Mouse (Mus musculus) forebrain, embryonic 12.5 days (tissue): ENCODE data around the gene Arhgef25. TPM values are rescaled to one million over a fixed set of nuclear protein-coding genes. Genes with fewer than 3 reads are reported as not detected.
"Not testable (repeated sequence)": the region's sequence is repeated elsewhere in the genome, so short reads cannot be mapped to it uniquely, and the experiment has no call there.

ENCODE experiments used
- ATAC-seq: fragments of 200-750 bp; cut with Nextera tagmentation; 2 replicates; pipeline ENCODE4 v1.8.0; 2017; ENCODE audit warnings: moderate TSS enrichment; ENCODE audit not compliant: low FRiP score
- H3K27ac ChIP-seq: fragments of 300-500 bp; sonication (generic); 2 replicates; pipeline ENCODE4 v1.5.1; 2016; ENCODE audit warnings: mild to moderate bottlenecking
- H3K27me3 ChIP-seq: fragments of 300-500 bp; sonication (generic); 2 replicates; pipeline ENCODE4 v1.6.1; 2016; ENCODE audit warnings: mild to moderate bottlenecking
- H3K36me3 ChIP-seq: fragments of 300-500 bp; sonication (generic); replicated peaks from 2 replicates; pipeline ENCODE4 v1.6.1; 2016; ENCODE audit warnings: mild to moderate bottlenecking
- H3K4me1 ChIP-seq: fragments of 300-500 bp; sonication (generic); 2 replicates; pipeline ENCODE4 v1.6.1; 2016
- H3K4me2 ChIP-seq: fragments of 300-500 bp; sonication (generic); 2 replicates; pipeline ENCODE4 v1.6.1; 2016; ENCODE audit warnings: mild to moderate bottlenecking, moderate library complexity
- H3K4me3 ChIP-seq: fragments of 300-500 bp; sonication (generic); replicated peaks from 2 replicates; pipeline ENCODE4 v1.5.1; 2016; ENCODE audit warnings: mild to moderate bottlenecking
- H3K9ac ChIP-seq: fragments of 300-500 bp; sonication (generic); 2 replicates; pipeline ENCODE4 v1.6.1; 2016; ENCODE audit warnings: mild to moderate bottlenecking
- H3K9me3 ChIP-seq: fragments of 300-500 bp; sonication (generic); 2 replicates; pipeline ENCODE4 v1.6.1; 2016
- WGBS: fragments of 180-500 bp; shearing (Covaris S2); methylation state at CpG from one replicate; pipeline ENCODE4 v1.1.7; 2016; 5-methylcytosine and 5-hydroxymethylcytosine counted together
- polyA plus RNA-seq: library from polyadenylated mRNA; unstranded; fragments of >200 nt; fragmentation: Nextera tagmentation; extraction: Ambion mirVana; gene quantifications from 2 replicates; pipeline ENCODE4 v1.2.1, GENCODE M21; 2016

Arhgef25 gene
- polyA plus RNA-seq, 1 experiment from 2014 or later: 36.4 TPM

GRCm38 (mm10) chr10:127160728-127161127 lies 29.2 kb downstream of the Arhgef25 start:
- no peak overlapping the region for H3K9ac ChIP-seq
- WGBS: 68% methylated on average over 3 of the region's 3 CpGs

GRCm38 (mm10) chr10:127160081-127160480 lies 29.8 kb downstream of the Arhgef25 start:
- Histone ChIP-seq H3K4me3 (no peak overlapping the region), H3K27me3 (peaks cover 15% of the 10 kb centered on the region), H3K4me1 (0 out of 2 replicates have a peak, but pooled peaks cover 4% of the 10 kb centered on the region), H3K9ac (no peak overlapping the region), H3K36me3 (no peaks in the 10 kb centered on the region), H3K9me3 (no peaks in the 10 kb centered on the region), H3K4me2 (no peak overlapping the region), H3K27ac (no peak overlapping the region)
- no peak for ATAC-seq
- WGBS: 84% methylated on average over 9 of the region's 9 CpGs

More at GRCm38 (mm10) chr10:127160728-127161127, 29.2 kb downstream of the Arhgef25 start:
- H3K4me2 ChIP-seq: no peak overlapping the region
- no peaks in the 10 kb centered on the region for H3K36me3 ChIP-seq
- H3K4me3 ChIP-seq: no peak overlapping the region
- H3K27ac ChIP-seq: no peak overlapping the region
- H3K9me3 ChIP-seq: no peaks in the 10 kb centered on the region
- no peak for ATAC-seq
- peaks cover 21% of the 10 kb centered on the region for H3K27me3 ChIP-seq
- peaks cover 10% of the 10 kb centered on the region; the same call in 1 of the 2 replicates for H3K4me1 ChIP-seq

DNA sequence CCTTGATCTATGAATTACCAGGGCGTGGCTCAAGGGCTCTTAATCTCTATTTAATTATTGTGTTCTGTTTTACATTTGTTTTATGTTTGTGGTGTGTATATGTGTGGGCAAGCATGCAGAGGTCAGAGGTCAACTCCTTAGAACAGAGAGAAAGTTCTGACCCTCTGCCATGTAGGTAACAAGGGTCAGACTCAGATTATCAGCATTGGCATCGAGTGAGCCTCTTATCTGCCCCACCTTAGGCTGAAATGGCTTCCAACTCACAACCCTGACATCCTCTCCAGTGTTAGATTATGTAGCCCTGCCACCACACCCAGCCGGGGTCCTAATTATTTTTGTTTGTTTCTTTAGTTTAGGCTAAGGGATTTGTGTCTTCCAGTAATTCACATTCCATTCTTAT lies 31.4 kb downstream of the Arhgef25 start:
- peaks cover 3% of the 10 kb centered on the region; the same call in 1 of the 2 replicates for H3K27me3 ChIP-seq
- no peak overlapping the region for H3K27ac ChIP-seq
- H3K36me3 ChIP-seq: no peaks in the 10 kb centered on the region
- no peaks in the 10 kb centered on the region for H3K4me1 ChIP-seq
- no peak overlapping the region for H3K9ac ChIP-seq
- WGBS: 73% methylated on average over 3 of the region's 3 CpGs
- H3K4me2 ChIP-seq: no peak overlapping the region
- H3K9me3 ChIP-seq: no peaks in the 10 kb centered on the region
- ATAC-seq: no peak
- H3K4me3 ChIP-seq: no peak overlapping the region

DNA sequence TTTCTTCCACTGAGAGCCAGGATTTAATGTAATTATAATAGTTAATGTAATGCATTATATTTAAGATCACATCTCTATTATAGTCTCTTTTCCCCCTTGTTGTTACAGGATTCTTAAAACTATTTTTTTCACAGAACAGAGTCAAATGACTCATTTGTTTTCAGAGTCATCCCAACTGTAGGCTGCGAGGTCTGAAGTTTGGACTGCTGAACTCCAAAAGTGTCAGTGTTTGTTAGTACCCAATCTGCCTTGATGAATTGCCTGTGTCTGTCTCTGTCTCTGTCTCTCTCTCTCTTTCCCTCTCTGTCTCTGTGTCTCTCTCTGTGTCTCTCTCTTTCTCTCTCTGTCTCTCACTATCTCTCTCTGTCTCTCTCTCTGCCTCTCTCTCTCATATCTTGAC lies 33.4 kb downstream of the Arhgef25 start:
- 88% methylated on average over 1 of the region's 1 CpGs for WGBS

GRCm38 (mm10) chr10:127156089-127156488 lies 33.8 kb downstream of the Arhgef25 start:
- Histone ChIP-seq H3K9ac (no peak overlapping the region), H3K27me3 (no peaks in the 10 kb centered on the region), H3K4me3 (no peak overlapping the region), H3K4me2 (no peak overlapping the region), H3K9me3 (no peaks in the 10 kb centered on the region), H3K4me1 (no peaks in the 10 kb centered on the region), H3K36me3 (no peaks in the 10 kb centered on the region), H3K27ac (no peak overlapping the region)
- WGBS: 89% methylated on average over 1 of the region's 1 CpGs
- no peak for ATAC-seq

More for the DNA sequence above, 33.4 kb downstream of the Arhgef25 start:
- H3K4me3 ChIP-seq: no peak overlapping the region
- no peak overlapping the region for H3K9ac ChIP-seq
- H3K4me2 ChIP-seq: no peak overlapping the region
- no peak overlapping the region for H3K27ac ChIP-seq
- no peaks in the 10 kb centered on the region for H3K9me3 ChIP-seq
- ATAC-seq: no peak
- no peaks in the 10 kb centered on the region for H3K36me3 ChIP-seq
- no peaks in the 10 kb centered on the region for H3K27me3 ChIP-seq
- no peaks in the 10 kb centered on the region for H3K4me1 ChIP-seq

DNA sequence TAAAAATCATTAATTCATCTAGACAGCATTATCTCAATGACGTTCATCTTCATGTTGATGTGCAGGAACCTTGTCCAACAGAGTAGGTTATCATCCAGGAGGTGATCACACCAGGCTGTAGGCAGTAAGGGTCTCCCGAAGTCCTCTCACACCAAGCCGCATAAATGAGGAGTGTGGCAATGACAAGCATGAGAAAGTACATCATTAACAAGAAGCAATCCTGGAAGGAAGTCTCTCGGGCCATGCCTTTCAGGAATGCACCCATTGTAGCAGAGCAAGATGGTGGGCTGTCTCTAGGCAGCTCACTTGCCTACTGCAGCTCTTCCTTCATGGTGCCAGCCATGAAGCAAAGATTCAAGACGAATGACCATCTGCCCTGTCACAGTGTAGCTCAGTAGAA lies 35.2 kb downstream of the Arhgef25 start:
- Histone ChIP-seq H3K27ac (no peak overlapping the region), H3K27me3 (no peaks in the 10 kb centered on the region), H3K9me3 (no peaks in the 10 kb centered on the region), H3K4me1 (no peaks in the 10 kb centered on the region), H3K4me2 (no peak overlapping the region), H3K4me3 (no peak overlapping the region), H3K9ac (no peak overlapping the region), H3K36me3 (no peaks in the 10 kb centered on the region)
- ATAC-seq: no peak
- WGBS: 87% methylated on average over 5 of the region's 5 CpGs

- Histone ChIP-seq H3K4me3 (no peak overlapping the region), H3K4me1 (no peaks in the 10 kb centered on the region), H3K9ac (no peak overlapping the region), H3K36me3 (no peaks in the 10 kb centered on the region), H3K27ac (no peak overlapping the region), H3K4me2 (no peak overlapping the region), H3K27me3 (no peaks in the 10 kb centered on the region), H3K9me3 (no peaks in the 10 kb centered on the region)
- ATAC-seq: no peak
- 91% methylated on average over 2 of the region's 2 CpGs for WGBS
Measured at GRCm38 (mm10) chr10:127154241-127154640, 35.6 kb downstream of the Arhgef25 start.

DNA sequence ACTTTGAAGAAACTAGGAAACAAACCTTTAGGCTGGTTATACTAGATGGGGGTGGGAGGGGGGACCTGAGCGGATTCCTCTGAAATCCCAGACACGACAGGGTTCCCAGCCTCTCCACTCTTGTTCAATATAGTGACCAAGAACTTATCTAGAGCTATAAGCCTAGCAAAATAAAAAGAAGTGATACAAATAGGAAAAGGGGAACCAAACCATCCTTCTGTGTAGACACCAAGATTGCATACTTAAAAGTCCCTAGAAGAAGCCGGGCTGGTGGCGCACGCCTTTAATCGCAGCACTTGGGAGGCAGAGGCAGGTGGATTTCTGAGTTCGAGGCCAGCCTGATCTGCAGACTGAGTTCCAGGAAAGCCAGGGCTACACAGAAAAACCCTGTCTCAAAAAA lies 36.6 kb downstream of the Arhgef25 start:
- H3K9me3 ChIP-seq: no peaks in the 10 kb centered on the region
- 91% methylated on average over 7 of the region's 7 CpGs for WGBS
- H3K4me2 ChIP-seq: no peak overlapping the region
- H3K4me3 ChIP-seq: no peak overlapping the region
- no peaks in the 10 kb centered on the region for H3K36me3 ChIP-seq
- no peaks in the 10 kb centered on the region for H3K4me1 ChIP-seq
- no peaks in the 10 kb centered on the region for H3K27me3 ChIP-seq
- H3K27ac ChIP-seq: no peak overlapping the region
- H3K9ac ChIP-seq: no peak overlapping the region
- no peak for ATAC-seq

DNA sequence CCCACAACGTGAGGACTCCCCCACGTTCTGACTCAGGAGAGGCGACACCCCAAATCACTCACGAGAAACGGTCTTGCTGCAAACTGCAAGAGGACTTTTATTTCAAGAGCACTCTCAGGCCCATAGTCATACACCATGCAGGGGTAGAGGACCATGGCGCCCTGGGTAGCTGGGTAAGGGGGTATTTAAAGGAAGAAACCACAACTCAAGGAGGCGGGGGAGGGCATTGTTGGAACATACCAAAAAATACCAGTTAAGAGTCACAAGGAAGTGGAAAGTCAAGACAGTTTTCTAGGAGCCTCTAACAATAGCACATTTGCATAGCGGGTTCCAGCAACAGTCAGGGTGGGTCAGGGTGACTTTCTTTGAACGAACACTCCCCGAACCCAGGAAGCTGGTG lies 37.3 kb downstream of the Arhgef25 start:
- not testable (repeated sequence) for ATAC-seq, H3K4me3 ChIP-seq, H3K4me2 ChIP-seq, H3K4me1 ChIP-seq, H3K9ac ChIP-seq, H3K27ac ChIP-seq, H3K36me3 ChIP-seq, H3K9me3 ChIP-seq, H3K27me3 ChIP-seq
- WGBS: 91% methylated on average over 10 of the region's 10 CpGs

- not testable (repeated sequence) for H3K9ac ChIP-seq, H3K4me2 ChIP-seq, H3K36me3 ChIP-seq, H3K27me3 ChIP-seq, H3K4me1 ChIP-seq, ATAC-seq, H3K4me3 ChIP-seq, H3K27ac ChIP-seq, H3K9me3 ChIP-seq
- 87% methylated on average over 3 of the region's 3 CpGs for WGBS
Measured at GRCm38 (mm10) chr10:127151233-127151632, 38.6 kb downstream of the Arhgef25 start.

GRCm38 (mm10) chr10:127150471-127150872 lies 39.4 kb downstream of the Arhgef25 start:
- H3K36me3 ChIP-seq: no peaks in the 10 kb centered on the region
- no peaks in the 10 kb centered on the region for H3K9me3 ChIP-seq
- no peak for ATAC-seq
- 84% methylated on average over 4 of the region's 4 CpGs for WGBS
- H3K27me3 ChIP-seq: no peaks in the 10 kb centered on the region
- no peak overlapping the region for H3K4me2 ChIP-seq
- no peak overlapping the region for H3K27ac ChIP-seq
- H3K4me3 ChIP-seq: no peak overlapping the region
- no peaks in the 10 kb centered on the region for H3K4me1 ChIP-seq
- H3K9ac ChIP-seq: no peak overlapping the region

DNA sequence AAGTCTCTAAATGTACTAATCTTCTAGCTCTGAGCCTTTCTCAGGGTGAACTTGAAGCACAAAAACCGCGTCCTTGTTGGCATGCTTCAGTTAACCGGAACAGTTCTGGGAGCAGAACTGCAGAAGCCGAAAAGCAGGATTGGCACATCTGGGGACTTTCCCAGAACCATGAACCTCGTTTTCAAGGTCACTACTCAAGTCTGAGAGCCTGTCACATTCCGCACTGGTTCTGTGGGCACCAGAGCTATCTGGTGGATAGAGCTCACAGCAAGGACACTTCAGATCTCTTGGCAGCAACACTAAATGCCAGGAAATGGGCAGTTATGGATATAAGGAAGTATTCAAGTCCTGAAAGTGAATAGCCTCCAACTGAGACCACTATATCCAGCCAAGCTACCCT lies 42.7 kb downstream of the Arhgef25 start:
- ATAC-seq: no peak
- Histone ChIP-seq H3K4me1 (no peaks in the 10 kb centered on the region), H3K9ac (no peak overlapping the region), H3K9me3 (no peaks in the 10 kb centered on the region), H3K27ac (no peak overlapping the region), H3K36me3 (no peaks in the 10 kb centered on the region), H3K4me2 (no peak overlapping the region), H3K4me3 (no peak overlapping the region), H3K27me3 (no peaks in the 10 kb centered on the region)
- 81% methylated on average over 6 of the region's 6 CpGs for WGBS

GRCm38 (mm10) chr10:127145303-127145702 lies 44.6 kb downstream of the Arhgef25 start:
- H3K9me3 ChIP-seq: no peaks in the 10 kb centered on the region
- no peak overlapping the region for H3K4me3 ChIP-seq
- no peaks in the 10 kb centered on the region for H3K27me3 ChIP-seq
- no peaks in the 10 kb centered on the region for H3K4me1 ChIP-seq
- 82% methylated on average over 5 of the region's 5 CpGs for WGBS
- H3K36me3 ChIP-seq: no peaks in the 10 kb centered on the region
- H3K9ac ChIP-seq: no peak overlapping the region
- H3K27ac ChIP-seq: no peak overlapping the region
- no peak overlapping the region for H3K4me2 ChIP-seq
- ATAC-seq: no peak
